Mouse (Mus musculus): ENCODE measurements around the gene 4930447C04Rik. TPM values are rescaled to one million over a fixed set of nuclear protein-coding genes. Genes with fewer than 3 reads are reported as not detected.

Gene 4930447C04Rik
- total RNA-seq, 2 experiments from 2014 or later: 0.67 to 0.79 TPM

DNA sequence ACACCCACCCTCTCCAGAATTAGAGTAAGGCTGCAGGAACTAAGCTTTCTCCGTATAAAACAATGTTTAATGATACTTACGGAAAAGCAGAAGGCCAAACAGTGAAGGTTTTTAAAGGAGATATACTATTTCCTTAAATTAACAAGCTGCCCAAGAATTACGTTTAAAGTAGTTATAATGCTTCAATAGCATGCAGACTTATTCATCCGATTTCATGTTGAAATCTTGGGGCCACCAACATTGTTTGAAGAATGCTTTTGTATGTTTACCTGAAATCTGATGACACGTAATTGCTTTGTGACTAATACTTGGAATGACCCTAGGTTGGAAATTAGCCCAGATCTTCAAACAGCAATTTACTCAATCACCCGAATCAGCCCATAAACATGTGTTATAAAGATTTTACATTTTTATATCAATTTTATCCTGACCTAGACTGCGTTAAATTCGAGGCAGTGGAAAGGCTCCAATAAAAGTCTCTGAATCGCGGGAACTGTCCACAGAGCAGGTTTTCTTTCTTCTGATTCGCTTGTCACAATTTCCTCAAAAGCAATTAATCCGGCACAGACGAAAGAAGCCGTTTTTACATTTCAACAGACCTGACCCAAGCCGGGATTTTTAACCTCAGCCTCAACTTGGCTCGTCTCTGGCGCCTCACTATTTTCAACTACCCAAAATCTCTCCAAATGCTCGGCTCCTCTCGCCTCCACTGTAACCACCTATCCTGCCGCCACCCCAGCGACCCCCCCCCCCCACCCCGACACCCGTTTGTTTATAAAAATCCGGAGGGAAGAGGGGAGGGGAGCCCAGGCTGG, 4.0 kb upstream of the 4930447C04Rik start:
- intact Hi-C loops (cut with DNase I): loop anchor here (5.0 kb wide), 1 partner anchor 98 kb away; no protein-coding TSS in a partner anchor
- peak; percentile 14 to 17 for DNase-seq

DNA sequence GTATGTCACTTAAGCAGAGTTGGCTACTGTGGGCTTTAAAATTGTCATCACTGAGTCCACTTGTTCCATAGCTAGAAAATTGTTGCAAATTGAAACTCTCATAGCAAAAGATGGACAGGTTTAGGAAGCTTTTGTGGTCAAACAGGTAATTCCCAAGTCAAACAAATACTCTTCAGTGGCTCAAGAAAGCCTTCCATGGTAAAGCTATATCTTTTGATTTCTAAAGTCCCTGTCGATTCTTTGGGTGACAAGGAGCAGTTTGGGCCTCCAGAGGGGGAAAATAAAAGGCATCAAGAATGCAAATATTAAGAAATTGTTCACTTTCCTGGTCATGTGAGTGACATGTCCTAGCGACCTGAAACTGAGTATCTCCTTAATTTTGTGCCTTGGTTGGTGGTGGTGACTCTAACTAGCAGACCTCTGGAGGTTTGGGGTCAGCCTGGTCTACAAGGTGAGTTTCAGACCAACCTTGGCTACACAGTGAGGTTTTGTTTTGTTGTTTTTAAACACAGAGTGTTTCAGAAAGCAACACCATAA, 3.1 kb upstream of the 4930447C04Rik start:
- peak; percentile 10 for DNase-seq
- intact Hi-C loops (cut with DNase I): loop anchor here (5.0 kb wide), 1 partner anchor 99 kb away; no protein-coding TSS in a partner anchor

DNA sequence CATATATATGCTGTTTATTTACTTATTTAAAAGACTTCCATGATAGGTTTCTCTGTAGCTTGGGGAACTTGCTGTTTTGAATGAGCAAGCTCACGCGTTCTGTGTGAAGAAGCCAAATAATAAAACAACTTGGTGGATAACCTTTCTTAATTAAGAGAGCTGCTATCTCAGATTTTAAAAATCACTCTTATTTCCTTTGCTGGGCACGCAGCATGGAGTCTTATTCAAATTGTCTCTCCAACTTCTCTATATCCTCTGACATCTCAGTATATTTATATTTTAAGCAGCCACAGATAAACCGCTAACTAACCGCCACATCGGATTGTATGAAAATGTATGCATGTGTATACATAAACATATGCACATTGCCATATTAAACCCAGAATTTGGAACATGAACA, 1.6 kb upstream of the 4930447C04Rik start:
- intact Hi-C loops (cut with DNase I): loop anchor here (5.0 kb wide), 1 partner anchor 100 kb away; no protein-coding TSS in a partner anchor
- DNase-seq: no peak

DNA sequence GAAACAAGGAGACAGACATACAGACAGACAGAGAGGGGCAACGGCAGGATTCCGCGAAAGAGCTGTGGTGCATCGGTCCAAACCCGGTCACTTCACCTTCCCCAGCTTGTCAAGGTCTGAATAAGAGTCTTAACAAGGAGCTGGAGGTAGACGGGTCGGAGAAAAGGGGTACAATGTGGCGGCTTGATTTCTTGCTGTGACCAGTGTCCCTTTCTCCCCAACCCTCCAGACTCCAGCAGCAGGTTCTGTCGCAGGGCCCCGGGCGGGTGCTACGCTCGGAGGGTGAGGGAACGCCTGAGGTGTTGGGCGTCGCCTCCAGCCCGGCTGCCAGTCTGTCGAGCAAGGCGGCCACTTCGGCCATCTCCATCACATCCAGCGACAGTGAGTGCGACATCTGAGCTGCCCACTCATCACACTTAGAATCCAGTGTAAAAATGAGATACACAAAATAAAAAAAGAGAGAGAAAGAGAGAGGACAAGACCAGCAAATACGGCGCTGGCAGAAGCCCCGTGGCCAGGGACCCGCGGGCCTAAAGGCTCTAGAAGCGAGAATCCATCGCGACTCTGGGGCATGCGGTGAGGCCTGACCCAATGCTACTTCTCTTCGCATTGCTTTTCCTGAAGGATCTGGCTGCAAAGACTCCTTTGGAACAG, 951 bp upstream of the 4930447C04Rik start:
- intact Hi-C loops (cut with DNase I): loop anchor here (5.0 kb wide), 1 partner anchor 101 kb away; no protein-coding TSS in a partner anchor
- DNase-seq: no peak

DNA sequence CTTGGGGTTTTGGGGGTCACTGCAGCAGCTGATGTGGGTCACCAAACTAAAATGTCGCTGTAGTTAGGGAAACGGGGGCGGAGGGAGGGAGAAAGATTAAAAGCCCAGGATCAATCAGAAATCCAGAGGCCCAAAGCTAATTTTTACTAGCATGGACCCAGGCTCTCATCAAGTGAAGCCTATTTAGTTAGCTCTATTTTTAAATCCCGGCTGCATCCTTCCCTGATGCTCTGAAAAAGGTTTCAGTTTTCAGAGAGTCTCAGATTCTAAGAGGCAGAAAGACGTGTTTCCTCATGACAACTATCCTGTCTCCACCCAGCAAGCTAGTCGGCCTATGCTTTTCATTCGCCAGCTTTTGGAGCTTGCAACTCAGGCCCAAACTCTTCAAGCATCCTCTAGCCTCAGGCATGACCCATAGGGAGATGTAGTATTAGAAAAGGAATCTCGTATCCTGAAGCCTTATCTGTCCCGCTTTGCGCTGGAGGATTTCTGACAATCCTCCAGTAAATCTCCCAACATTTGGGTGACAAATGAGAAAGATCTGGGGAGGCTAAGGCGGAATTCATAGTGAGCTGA, 336 bp upstream of the 4930447C04Rik start:
- intact Hi-C loops (cut with DNase I): loop anchor here (5.0 kb wide), 1 partner anchor 101 kb away; no protein-coding TSS in a partner anchor
- peak in 1 of 2 experiments; percentile 7 for DNase-seq

DNA sequence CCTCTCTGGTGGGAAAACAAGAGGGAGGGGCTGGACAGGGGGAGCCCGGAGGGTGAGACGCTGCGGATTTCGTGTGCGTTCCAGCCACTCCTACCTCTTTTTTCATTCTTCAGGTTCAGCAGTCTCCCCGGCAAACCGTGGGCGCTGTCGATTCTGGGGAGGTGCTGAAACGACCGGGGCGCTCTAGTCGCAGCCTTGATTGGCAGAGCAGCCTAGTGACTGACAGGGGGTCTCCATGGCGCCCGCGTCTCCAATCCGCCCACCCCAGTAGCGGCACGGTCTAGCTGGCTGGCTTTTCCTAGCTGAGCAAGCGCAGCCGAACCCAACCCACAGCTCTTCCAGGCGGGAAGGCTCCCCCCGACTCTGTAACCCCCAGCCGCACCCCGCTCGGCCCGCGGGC, 958 bp downstream of the 4930447C04Rik start, which contains the start of gene Six6:
Gene Six6 (plus strand): TSS at position 277 of the 400 bp plus-strand sequence.
- DNase-seq: peak in 1 of 2 experiments; percentile 18
- intact Hi-C loops (cut with DNase I): loop anchor here (5.0 kb wide), 1 partner anchor 103 kb away; no protein-coding TSS in a partner anchor

DNA sequence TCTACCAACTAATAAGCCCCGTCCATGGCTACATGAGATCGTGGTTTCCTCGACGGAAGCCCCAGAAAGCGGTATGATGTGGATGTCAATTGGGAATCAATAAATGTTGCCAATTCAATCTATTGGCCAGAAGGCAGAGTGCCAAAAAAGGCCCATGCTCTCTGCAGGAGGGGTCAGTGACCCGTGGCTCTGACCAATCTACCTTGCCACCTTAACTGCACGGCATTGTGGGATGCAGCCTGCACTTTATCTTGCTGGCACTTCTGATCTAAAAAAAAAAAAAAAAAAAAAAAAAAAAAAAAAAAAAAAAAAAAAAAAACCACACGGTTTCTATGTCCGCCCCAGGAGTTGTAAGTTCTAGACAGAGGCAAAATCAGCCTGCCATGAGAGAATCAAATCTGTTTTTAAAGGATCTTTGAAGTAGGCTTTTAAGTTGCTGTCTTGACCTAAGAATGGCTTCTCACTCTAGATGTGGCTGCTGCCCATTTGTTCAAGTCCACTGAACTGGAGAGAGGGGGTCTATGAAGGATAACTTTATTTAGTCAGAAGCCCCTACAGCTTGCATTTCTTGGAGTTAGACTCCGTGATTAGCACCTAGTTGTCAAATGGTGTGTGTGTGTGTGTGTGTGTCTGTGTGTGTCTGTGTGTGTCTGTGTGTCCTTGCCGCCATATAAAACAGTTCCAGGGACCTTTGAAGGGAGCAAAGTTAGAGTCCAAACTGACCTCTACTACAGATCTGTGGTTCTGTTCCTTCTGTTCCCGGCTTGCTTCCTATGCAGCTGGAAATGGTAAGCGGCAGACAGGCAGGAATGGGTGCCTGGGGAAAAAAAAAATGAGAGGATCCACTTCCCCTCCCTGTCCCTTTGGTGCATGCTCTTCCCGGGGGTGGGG, 1.7 kb downstream of the 4930447C04Rik start:
- intact Hi-C loops (cut with DNase I): no loop called here
- no peak for DNase-seq

DNA sequence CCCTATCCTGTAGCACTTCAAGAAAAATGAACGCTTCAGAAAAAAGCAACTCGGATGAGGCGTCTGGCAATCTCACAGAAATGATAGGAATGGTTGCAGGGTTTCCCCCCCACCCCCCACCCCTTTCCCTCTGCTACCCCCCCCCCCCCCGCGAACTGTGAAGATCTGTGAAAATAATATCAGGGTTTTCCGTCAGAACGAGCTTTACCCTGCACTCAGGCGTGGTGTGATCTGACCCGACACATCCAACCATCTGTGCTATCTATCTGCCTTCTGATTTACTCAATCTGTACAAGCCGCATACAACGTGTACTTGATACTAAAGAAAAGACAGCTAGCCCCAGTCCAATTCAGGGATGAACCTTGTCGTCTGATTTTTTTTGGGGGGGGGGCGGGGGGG, 2.4 kb downstream of the 4930447C04Rik start:
- intact Hi-C loops (cut with DNase I): no loop called here
- no peak for DNase-seq

DNA sequence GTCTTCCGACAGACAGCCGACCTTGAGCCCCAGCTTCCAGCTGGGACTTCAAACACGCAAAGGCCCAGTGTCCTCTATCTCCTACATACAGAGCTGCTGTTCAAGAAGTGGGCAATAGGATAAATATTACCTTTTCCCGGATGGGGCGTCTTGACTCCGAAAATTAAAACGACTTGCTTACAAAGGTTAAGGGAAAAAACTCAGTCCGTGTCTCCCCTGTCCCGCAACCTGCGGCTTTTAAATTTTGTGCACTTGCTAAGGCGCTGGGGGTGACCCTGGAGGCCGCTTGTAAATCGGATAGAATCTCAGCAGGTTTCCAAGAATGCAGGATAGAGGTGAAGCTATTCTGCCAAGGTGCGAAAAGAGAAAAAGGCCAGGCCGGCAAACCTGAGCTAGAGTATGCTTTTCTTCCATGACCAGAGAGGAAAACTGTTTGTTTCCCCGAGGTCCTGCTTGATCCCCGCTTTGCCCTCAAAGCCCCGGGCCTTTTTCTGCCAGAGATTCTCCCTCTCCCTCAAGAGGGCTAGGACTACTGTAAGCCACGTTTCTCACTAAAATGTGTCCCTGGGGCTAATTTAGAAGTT, 2.9 kb downstream of the 4930447C04Rik start:
- intact Hi-C loops (cut with DNase I): no loop called here
- peak in 1 of 2 experiments; percentile 8 for DNase-seq

DNA sequence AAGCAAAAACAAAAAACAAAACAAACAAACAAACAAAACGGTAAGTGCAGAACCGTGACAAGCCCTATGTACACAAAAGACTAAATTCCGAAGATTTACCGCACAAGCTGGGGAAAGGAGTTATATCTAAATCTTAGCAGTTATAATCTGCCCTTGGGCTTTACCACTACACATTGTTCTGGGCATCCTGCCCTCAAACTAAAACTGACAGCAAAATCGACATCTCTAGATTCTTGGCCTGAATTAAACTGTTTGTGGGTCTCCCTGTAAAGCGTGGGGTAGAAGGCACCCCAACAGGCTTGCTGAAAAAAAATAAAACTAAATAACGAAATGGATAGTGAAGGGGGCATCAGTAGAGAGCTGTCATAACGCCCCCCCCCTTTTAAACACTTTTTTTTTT, 3.8 kb downstream of the 4930447C04Rik start:
- DNase-seq: peak in 1 of 2 experiments; percentile 17
- intact Hi-C loops (cut with DNase I): no loop called here

DNA sequence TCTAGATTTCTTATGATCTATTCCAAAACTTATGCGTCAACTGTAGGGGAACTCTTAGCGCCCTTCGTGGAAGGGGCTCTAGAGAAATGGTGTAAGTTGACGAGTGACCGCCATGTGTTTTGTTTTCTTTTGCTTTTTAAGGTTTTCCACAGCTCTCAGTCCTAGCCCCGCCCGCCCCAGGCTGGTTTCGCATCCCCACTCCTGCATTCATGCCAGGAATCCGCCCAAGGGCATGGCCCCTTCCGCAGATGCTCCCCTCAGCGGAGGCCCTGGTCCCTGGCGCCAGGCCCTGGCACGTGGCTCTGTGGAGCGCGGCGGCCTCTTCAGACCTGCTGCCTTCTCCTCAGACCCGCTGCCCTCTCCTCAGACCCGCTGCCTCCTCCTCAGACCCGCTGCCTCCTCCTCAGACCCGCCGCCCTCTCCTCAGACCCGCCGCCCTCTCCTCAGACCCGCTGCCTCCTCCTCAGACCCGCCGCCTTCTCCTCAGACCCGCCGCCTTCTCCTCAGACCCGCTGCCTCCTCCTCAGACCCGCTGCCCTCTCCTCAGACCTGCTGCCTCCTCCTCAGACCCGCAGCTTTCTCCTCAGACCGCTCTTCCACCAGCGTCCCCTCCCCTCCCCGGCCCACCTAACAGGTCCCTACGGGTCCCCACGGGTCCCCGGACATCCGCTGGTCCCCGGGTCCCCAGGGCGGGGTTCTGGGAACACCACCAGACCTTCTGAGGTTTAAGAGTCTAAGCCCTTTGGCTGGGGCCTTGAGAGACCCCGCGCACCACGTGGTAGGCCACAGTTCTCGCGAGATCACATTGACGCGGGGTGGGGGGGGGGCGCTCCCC, 23.2 kb downstream of the 4930447C04Rik start:
- intact Hi-C loops (cut with DNase I): no loop called here
- DNase-seq: peak; percentile 22 to 42

DNA sequence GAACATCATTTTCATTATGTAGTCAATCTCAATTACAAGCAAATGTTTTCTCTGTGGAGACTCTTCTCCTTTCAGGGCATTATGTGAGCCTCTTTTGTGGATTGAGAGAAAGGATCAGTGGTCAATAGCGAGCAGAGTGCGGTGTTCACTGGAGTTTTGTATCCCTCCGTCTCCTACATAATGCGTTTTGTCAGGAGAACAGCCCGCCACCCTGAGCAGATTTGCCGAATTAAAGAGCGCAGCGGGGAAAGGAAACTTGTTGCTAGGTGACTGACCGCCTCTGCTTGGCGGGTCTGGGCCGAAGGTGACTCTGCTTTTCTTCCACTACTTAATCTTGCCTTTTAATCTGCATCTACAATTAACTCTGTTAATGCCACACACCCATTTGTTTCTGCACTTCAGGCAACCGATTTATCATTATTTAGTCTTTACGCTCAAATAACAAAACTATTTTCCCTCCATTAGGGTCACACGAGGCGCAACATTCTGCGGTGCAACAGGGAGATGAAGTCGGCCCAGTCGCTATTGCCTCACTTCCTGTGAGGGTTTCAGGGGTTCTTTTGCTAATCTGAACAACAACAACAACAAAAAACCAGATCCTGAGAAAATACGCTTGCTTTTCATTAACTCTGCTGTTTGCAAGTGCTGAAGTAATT, 86.1 kb downstream of the 4930447C04Rik start:
- intact Hi-C loops (cut with DNase I): no loop called here
- peak in 1 of 2 experiments; percentile 10 for DNase-seq

DNA sequence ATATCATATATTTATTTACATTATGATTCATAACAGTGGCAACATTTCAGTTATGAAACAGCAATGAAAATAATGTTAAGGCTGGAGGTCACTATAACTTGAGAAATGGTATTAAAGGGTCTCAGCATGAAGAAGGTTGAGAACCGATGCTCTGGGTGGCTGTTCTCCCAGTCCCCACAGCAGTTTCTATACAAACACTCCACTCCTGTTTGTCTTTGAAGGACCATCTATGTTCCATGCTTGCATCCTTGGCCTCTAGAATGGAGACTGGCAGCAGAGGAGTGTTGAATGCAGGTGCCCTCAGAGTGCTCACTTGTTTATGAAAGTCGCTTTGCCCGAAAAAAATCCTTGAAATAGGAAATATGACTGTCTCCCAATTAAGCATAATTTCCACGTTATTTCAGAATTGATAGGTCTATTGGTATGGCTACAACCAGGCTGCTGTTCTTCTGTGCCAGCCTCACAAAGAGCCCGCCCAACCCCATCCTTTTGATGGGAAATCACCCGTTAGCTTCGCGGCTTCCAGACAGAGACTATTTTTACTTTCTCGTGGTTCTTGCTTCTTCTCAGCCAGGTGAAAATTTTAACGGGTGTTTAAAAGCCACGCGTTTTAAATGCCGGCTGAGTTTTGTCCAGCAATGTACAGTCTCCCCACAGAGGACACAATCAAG, 87.0 kb downstream of the 4930447C04Rik start:
- intact Hi-C loops (cut with DNase I): no loop called here
- no peak for DNase-seq

DNA sequence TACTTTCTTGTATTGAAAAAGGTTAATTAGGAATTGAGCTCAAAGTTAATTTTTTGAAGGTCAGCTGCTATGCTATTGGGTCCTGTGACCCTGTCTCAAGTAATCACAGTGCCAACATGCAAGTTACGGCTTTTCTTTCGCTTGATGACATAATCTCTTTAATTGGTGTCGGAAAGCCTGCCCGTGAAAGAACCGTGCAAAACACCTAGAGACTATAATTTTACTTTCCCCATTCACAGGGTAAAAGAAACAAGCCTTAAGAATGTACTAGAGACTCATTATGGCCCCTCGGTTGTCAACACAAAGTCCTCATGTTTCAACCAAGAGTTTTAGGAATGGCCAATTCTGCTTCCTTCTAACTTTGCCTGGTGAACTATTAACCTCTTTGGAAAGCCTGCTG, 88.3 kb downstream of the 4930447C04Rik start:
- DNase-seq: no peak
- intact Hi-C loops (cut with DNase I): no loop called here

DNA sequence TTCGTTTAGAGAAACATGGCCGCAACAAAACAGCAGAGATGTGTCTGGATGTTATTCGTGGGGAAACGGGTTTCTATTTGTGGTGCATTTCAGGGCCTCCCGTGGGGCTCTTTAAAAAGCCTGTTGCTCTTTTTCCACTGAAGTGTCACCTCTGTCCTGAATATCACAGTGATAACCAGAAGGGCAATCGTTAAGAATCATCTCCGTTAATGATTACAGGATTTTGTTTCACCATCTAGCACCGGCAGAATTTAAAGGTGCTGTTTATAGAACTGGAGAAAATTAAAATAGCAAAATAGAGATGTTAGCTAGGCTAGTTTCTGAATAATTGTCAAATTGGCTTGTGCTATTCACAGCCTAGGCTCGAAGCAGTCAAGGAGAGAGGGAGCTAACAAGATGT, 90.4 kb downstream of the 4930447C04Rik start:
- DNase-seq: no peak
- intact Hi-C loops (cut with DNase I): no loop called here

DNA sequence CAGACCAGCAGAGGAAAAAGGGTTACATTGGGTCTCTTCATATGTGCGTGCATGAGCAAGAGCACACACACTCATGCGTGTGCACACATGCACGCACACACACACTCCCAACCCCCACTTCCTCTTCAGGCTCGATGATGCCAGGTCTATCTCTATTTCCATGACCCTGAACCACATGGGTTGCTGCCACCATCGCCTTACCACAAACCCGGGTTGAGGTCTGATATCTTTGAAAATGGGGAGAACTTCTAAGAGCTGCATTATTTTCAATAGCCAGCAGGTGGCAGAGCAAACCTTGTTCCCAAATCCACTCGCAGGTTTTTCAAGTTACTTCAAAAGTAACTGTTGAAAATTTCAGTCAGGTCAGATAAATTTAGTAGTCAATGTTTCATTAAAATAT, 92.8 kb downstream of the 4930447C04Rik start:
- peak; percentile 39 to 70 for DNase-seq
- intact Hi-C loops (cut with DNase I): loop anchor here (1.0 to 10.0 kb wide), 6 partner anchors 125 to 705 kb away; no protein-coding TSS in a partner anchor

DNA sequence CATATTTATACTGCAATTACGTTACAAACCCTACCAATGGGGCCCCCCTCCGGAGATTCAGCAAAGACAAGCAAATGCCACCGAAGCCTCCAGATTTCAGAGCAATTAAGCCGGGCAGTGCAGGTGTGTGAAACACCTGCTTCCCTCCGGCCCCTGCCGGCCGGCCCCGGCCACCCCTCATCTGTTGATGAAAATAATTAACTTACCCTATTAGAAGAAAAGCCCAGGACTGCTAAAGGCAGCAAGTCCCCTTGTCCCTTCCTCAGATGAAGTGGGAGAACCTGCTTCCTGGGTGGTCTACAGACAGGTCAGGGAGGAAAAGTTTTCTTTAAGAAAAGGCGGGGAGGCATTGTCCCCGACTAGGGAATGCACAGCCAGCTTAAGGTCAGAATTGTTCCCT, 94.6 kb downstream of the 4930447C04Rik start:
- intact Hi-C loops (cut with DNase I): loop anchor here (5.0 to 10.0 kb wide), 4 partner anchors 331 to 706 kb away; no protein-coding TSS in a partner anchor
- DNase-seq: no peak
